Mouse (Mus musculus): Measurements from ENCODE around the gene Col4a2. TPM values are rescaled to one million over a fixed set of nuclear protein-coding genes. Genes with fewer than 3 reads are reported as not detected.

Col4a2 gene
- polyA plus RNA-seq, 1 experiment from 2014 or later: 44.5 TPM

GRCm38 (mm10) chr8:11298531-11299316 is 13.9 kb upstream of the Col4a2 start:
- no peak for TF ChIP-seq CTCF (IDR thresholded peaks at IDR 0.05; ENCODE audit: low read depth)

GRCm38 (mm10) chr8:11299317-11299602 is 13.3 kb upstream of the Col4a2 start:
- Histone ChIP-seq H3K27me3 (replicated peaks; ENCODE audit: control insufficient read depth, insufficient read depth, low read length) (no peaks in the 10 kb centered on the region), H3K27ac (ENCODE audit: low read depth, low read length) (peak overlapping the region; percentile 9; the same call in 1 of the 2 replicates), H3K9ac (ENCODE audit: low read depth, low read length) (no peak overlapping the region), H3K4me2 (replicated peaks; ENCODE audit: low read depth) (no peak overlapping the region), H3K36me3 (ENCODE audit: control insufficient read depth, insufficient read depth) (no peaks in the 10 kb centered on the region), H3K9me3 (ENCODE audit: control insufficient read depth) (no peaks in the 10 kb centered on the region), H3K4me3 (ENCODE audit: low read depth, low read length) (no peak overlapping the region), H3K4me1 (replicated peaks; ENCODE audit: control insufficient read depth, insufficient read depth, low read length) (peaks cover 2% of the 10 kb centered on the region)
- TF ChIP-seq CTCF (IDR thresholded peaks at IDR 0.05; ENCODE audit: low read depth): no peak
- 35% methylated on average over 3 of the region's 3 CpGs for WGBS
- ATAC-seq: no peak

More at GRCm38 (mm10) chr8:11298531-11299316, 13.9 kb upstream of the Col4a2 start:
- peak overlapping the region; percentile 62; the same call in 1 of the 2 replicates for H3K27ac ChIP-seq (ENCODE audit: low read depth, low read length)
- no peak for ATAC-seq
- no peak overlapping the region for H3K9ac ChIP-seq (ENCODE audit: low read depth, low read length)
- H3K9me3 ChIP-seq (ENCODE audit: control insufficient read depth): no peaks in the 10 kb centered on the region
- H3K4me1 ChIP-seq (replicated peaks; ENCODE audit: control insufficient read depth, insufficient read depth, low read length): peaks cover 2% of the 10 kb centered on the region
- WGBS: 41% methylated on average over 12 of the region's 12 CpGs
- H3K27me3 ChIP-seq (replicated peaks; ENCODE audit: control insufficient read depth, insufficient read depth, low read length): no peaks in the 10 kb centered on the region
- no peak overlapping the region for H3K4me3 ChIP-seq (ENCODE audit: low read depth, low read length)
- H3K36me3 ChIP-seq (ENCODE audit: control insufficient read depth, insufficient read depth): no peaks in the 10 kb centered on the region
- H3K4me2 ChIP-seq (replicated peaks; ENCODE audit: low read depth): no peak overlapping the region

- 71% methylated on average over 8 of the region's 8 CpGs for WGBS
- H3K4me3 ChIP-seq (ENCODE audit: low read depth, low read length): no peak overlapping the region
- H3K36me3 ChIP-seq (ENCODE audit: control insufficient read depth, insufficient read depth): no peaks in the 10 kb centered on the region
- peaks cover 2% of the 10 kb centered on the region for H3K4me1 ChIP-seq (replicated peaks; ENCODE audit: control insufficient read depth, insufficient read depth, low read length)
- H3K4me2 ChIP-seq (replicated peaks; ENCODE audit: low read depth): no peak overlapping the region
- no peaks in the 10 kb centered on the region for H3K9me3 ChIP-seq (ENCODE audit: control insufficient read depth)
- ATAC-seq: no peak
- no peak overlapping the region for H3K9ac ChIP-seq (ENCODE audit: low read depth, low read length)
- no peaks in the 10 kb centered on the region for H3K27me3 ChIP-seq (replicated peaks; ENCODE audit: control insufficient read depth, insufficient read depth, low read length)
- TF ChIP-seq CTCF (IDR thresholded peaks at IDR 0.05; ENCODE audit: low read depth): no peak
- no peak overlapping the region for H3K27ac ChIP-seq (ENCODE audit: low read depth, low read length)
These were observed 12.2 kb upstream of the Col4a2 start for GRCm38 (mm10) chr8:11300436-11300835.

- H3K9ac ChIP-seq (ENCODE audit: low read depth, low read length): no peak overlapping the region
- H3K9me3 ChIP-seq (ENCODE audit: control insufficient read depth): no peaks in the 10 kb centered on the region
- no peak for TF ChIP-seq CTCF (IDR thresholded peaks at IDR 0.05; ENCODE audit: low read depth)
- 84% methylated on average over 6 of the region's 6 CpGs for WGBS
- no peaks in the 10 kb centered on the region for H3K27me3 ChIP-seq (replicated peaks; ENCODE audit: control insufficient read depth, insufficient read depth, low read length)
- no peak overlapping the region for H3K27ac ChIP-seq (ENCODE audit: low read depth, low read length)
- H3K4me3 ChIP-seq (ENCODE audit: low read depth, low read length): no peak overlapping the region
- no peak for ATAC-seq
- no peak overlapping the region for H3K4me2 ChIP-seq (replicated peaks; ENCODE audit: low read depth)
- no peaks in the 10 kb centered on the region; the same call in 1 of the 2 replicates for H3K4me1 ChIP-seq (replicated peaks; ENCODE audit: control insufficient read depth, insufficient read depth, low read length)
- H3K36me3 ChIP-seq (ENCODE audit: control insufficient read depth, insufficient read depth): no peaks in the 10 kb centered on the region
These were observed 8.5 kb upstream of the Col4a2 start for GRCm38 (mm10) chr8:11304027-11304601.

- no peak overlapping the region for H3K9ac ChIP-seq (ENCODE audit: low read depth, low read length)
- H3K4me1 ChIP-seq (replicated peaks; ENCODE audit: control insufficient read depth, insufficient read depth, low read length): no peaks in the 10 kb centered on the region; the same call in 1 of the 2 replicates
- no peaks in the 10 kb centered on the region for H3K27me3 ChIP-seq (replicated peaks; ENCODE audit: control insufficient read depth, insufficient read depth, low read length)
- no peaks in the 10 kb centered on the region for H3K36me3 ChIP-seq (ENCODE audit: control insufficient read depth, insufficient read depth)
- H3K9me3 ChIP-seq (ENCODE audit: control insufficient read depth): no peaks in the 10 kb centered on the region
- WGBS: 72% methylated on average over 1 of the region's 1 CpGs
- no peak for TF ChIP-seq CTCF (IDR thresholded peaks at IDR 0.05; ENCODE audit: low read depth)
- H3K4me3 ChIP-seq (ENCODE audit: low read depth, low read length): no peak overlapping the region
- no peak for ATAC-seq
- no peak overlapping the region for H3K27ac ChIP-seq (ENCODE audit: low read depth, low read length)
- H3K4me2 ChIP-seq (replicated peaks; ENCODE audit: low read depth): no peak overlapping the region
These were observed 7.1 kb upstream of the Col4a2 start for GRCm38 (mm10) chr8:11305539-11305938.

GRCm38 (mm10) chr8:11307451-11307850 is 5.2 kb upstream of the Col4a2 start:
- no peak for ATAC-seq
- Histone ChIP-seq H3K27me3 (replicated peaks; ENCODE audit: control insufficient read depth, insufficient read depth, low read length) (peaks cover 10% of the 10 kb centered on the region; the same call in 1 of the 2 replicates), H3K9ac (ENCODE audit: low read depth, low read length) (no peak overlapping the region), H3K4me3 (ENCODE audit: low read depth, low read length) (no peak overlapping the region), H3K9me3 (ENCODE audit: control insufficient read depth) (no peaks in the 10 kb centered on the region), H3K36me3 (ENCODE audit: control insufficient read depth, insufficient read depth) (no peaks in the 10 kb centered on the region), H3K4me2 (replicated peaks; ENCODE audit: low read depth) (no peak overlapping the region), H3K27ac (ENCODE audit: low read depth, low read length) (no peak overlapping the region), H3K4me1 (replicated peaks; ENCODE audit: control insufficient read depth, insufficient read depth, low read length) (no peaks in the 10 kb centered on the region; the same call in 1 of the 2 replicates)
- TF ChIP-seq CTCF (IDR thresholded peaks at IDR 0.05; ENCODE audit: low read depth): no peak
- 78% methylated on average over 7 of the region's 7 CpGs for WGBS
